Mouse (Mus musculus): ENCODE data around the gene Gm13271.

DNA sequence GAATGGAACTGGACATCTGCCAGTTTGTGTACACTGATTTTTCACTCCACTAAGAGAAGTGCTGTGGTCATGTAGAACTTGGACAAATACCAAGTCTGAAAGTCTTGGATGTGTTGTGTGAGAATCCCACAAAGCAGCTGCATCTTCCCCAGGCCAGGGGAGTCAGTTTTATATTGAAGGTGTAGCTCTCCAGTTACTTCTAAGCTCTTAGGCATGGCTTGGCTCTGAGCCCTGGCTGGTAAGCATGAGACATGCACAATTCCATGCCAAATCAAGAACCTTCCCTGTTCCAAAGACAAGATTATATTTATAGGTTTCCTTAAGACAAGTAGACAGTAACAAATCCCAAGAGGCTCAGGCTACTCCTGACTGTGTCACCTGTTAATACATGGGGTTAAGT lies 39.6 kb upstream of the Gm13271 start:
- TF ChIP-seq POLR2A (IDR thresholded peaks at IDR 0.05; ENCODE audit: borderline replicate concordance, insufficient read depth, low read length) (no peak), CTCF (IDR thresholded peaks at IDR 0.05; ENCODE audit: borderline replicate concordance, insufficient read depth, low read depth, low read length) (no peak)
